Mouse (Mus musculus) embryonic fibroblast, embryonic 13.5 days (primary cell): Measurements from ENCODE around the gene Napb.

ENCODE experiments used
- CTCF ChIP-seq: IDR thresholded peaks from 2 replicates; pipeline ENCODE4 v1.5.1; 2011; ENCODE audit warnings: mild to moderate bottlenecking, control low read depth, low read length, moderate library complexity, borderline replicate concordance; ENCODE audit not compliant: insufficient read depth
- POLR2A ChIP-seq: IDR thresholded peaks from 2 replicates; pipeline ENCODE4 v1.6.1; 2011; ENCODE audit warnings: low read depth, mild to moderate bottlenecking, control low read depth, low read length, moderate library complexity

DNA sequence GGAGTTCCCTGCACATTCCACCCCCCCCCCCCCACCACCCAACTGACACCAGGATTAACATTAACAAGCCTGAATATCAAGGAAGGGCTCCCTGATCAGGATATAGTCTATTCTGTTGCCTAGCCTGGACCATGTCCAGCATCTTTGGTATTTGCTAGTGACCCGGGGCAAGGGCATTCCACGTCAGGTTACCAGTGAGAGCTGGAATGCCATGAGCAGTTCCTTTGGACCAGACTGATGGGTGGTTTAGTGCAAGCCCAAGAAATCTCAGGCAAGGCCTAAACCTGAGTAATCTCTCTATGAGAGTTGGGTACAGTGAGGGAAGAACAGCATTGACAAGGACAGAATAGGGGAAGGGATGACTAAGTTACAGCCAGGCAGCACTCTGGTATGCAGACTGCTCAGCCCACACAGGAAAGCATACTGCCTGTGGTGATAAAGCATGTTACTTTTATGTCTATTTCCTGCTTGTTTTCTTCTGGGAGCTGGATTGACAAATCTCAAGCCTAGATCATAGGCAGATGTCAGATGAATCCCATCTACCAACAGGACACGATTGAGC is 11.7 kb upstream of the Napb start:
- TF ChIP-seq CTCF (no peak), POLR2A (no peak)
